Mouse (Mus musculus) layer of hippocampus, adult 11-12 months (tissue): ENCODE data around the gene Vac14.

Experiments used
- DNase-seq: peaks from one replicate; pipeline ENCODE4 v3.0.0; 2022; ENCODE audit warnings: low spot score

Gene Vac14

DNA sequence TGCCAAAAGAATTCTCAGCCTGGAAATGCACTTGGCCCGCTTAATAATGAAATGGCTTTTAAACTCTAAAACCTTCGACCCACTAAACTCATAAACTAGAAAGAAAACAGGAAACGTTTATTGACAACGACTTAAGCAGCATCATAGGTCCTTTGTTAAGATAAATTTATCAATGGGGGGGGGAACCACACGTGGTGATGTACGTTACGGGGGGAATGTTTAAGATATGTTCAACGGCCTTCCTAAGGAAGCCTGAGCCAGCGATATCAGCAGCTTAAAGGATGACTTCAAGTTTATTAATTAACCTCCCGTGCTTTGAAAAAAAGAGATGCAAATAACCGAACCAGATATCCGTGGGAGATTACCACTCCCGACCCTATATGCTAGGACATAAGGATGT is 131.9 kb downstream of the Vac14 start:
- no peak for DNase-seq

DNA sequence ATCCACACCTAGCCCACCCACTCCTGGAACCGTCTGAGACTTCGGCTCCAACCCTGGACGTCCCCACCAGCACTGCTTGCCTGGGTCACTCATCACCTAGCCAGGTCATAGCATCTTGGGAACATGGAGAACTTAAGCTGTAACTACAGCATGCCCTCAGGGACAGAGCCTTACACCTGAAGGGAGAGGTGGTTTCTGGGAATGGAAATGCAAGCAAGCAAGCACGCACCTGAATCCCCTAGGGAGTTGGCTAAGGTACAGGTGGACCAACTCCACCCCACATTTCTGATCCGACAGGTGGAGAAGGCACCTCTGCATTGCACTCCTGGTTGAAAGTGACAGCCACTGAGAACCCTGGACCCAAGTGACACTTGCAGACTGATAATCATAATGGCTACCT is 133.1 kb downstream of the Vac14 start:
- no peak for DNase-seq

DNA sequence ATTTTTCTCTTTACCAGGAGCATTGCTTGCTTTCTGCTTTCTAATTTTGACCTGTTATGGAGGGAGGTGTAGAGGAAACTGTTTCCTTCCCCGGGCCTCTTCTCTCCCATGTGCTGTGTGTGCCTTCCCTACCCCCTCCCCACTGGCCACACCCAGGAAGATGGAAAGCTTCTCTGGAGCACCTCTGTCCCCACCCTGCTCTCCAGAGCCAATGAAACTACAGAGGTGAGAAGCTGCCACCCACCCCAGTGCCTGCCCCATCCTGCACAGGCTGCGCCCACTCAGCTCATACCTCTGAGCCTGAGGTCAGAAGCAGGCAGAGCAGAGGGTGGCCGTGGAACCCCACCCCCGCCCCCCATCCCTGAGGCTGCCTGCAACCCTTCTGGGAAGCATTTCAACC is 136.3 kb downstream of the Vac14 start:
- no peak for DNase-seq

DNA sequence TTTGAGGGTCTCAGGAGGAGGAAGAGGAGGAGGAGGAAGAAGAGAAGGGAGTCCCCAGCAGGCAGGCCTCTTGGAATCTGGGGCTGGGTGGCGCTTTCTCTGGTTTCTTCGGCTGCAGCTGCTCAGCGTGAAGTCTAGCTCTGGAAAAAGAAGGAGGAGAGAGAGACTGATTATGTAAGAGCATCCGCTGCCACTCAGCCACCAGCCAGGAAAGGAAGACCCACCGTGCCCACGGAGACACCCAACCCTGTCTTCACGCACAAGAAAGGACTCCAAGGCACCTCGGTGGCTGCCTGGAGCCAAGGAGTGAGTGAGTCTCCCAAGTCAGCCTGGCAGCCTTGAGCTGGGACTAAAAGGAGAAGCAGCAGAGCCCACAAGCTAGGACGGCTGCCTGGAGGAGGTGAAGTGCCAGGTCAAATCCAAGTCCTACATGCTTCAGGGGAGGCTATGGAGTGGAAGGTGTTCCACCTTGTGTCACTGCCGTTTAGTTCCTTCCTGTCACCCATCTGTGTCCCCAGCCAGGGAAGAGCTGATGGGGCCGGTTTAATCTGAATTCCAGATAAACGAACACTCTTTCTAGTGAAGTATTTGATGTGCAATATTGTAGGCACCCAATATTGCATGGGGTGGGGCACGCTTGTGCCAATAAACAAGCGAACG is 137.3 kb downstream of the Vac14 start:
- DNase-seq, result peak; percentile 52

DNA sequence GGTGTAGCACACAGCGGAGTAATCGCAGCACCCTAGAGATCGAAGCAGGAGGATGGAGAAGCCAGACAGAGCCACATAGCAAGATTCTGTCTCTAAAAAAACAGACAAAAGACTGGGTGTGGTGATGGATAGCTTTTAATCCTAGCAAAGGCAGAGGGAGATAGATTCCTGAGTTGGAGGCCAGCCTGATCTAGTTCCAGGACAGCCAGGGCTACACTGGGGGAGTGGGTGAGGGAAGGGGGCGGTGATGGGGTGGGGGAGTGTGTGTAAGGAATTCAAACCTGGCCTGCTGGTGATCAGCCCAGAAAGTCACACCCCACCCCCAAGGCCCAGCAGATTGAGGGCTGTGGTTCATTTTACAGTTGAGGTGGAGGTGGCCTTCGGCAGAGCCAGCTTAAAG is 137.8 kb downstream of the Vac14 start:
- no peak for DNase-seq

DNA sequence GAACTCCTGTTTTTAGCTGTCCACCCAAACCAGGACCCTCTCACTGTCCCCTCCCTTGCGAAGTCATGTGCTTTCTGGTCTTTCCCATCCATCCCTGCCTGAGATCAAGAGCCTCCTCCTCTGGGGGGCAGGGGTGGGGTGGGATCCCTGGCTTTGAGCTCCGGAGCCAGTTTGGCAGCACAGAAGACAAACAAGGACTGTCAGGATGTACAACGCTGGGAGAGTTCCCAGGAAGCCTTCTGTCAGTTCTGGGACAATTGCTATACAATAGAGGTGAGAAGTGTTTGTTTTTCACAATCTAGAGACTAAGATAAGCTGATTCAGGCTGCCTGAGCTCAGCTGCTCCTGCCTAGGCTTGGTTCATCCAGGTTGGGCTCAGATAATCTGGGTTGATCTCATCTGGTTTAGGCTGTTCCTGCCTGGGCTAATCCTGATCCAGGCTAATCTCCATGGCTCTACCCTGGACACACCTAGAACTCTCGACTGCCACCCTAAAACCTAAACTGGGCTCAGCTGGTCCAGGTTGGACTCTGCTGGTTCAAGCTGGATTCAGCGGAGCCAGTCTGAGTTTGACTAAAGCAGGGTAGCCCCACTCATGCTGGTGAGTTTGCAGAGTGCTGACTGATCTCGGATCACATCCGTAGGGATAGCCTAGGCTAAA is 142.0 kb downstream of the Vac14 start:
- no peak for DNase-seq

DNA sequence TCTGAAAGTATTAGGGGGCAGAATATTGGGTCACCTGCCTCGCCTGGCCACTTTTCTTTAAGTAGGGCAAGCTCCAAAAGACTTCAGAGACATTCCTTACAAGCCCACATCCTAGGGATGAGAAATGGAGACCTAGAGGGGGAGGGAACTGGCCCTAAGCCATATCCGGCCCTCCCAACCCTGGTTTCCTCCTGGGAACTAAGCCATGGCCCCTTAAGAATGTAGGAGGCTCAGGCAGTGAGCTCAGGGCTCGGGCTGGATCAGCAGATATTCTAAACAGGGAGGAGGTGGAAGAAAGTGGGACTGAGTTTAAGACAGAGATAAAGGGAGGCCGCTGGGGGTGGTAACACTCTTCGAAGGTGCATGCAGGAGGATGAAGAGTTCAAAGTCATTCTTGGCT is 142.8 kb downstream of the Vac14 start:
- no peak for DNase-seq

DNA sequence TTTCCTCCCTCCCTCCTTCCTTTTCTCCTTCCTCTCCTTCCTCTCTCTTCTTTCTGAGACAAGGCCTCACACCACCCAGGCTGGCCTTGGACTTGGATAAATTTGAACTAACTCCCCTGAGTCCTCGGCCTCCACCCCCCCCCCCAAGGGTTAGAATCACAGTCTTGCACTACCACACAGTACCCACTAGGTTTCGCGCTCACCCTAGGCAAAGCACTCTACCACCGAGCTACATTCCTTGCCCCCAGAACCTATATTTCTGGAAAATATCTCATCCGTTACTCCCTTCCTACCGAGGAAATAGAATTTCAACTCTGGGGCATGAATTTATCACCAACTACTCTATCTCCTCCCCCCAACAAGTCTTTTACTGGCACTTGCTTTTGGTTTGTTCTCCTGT is 143.6 kb downstream of the Vac14 start:
- no peak for DNase-seq

DNA sequence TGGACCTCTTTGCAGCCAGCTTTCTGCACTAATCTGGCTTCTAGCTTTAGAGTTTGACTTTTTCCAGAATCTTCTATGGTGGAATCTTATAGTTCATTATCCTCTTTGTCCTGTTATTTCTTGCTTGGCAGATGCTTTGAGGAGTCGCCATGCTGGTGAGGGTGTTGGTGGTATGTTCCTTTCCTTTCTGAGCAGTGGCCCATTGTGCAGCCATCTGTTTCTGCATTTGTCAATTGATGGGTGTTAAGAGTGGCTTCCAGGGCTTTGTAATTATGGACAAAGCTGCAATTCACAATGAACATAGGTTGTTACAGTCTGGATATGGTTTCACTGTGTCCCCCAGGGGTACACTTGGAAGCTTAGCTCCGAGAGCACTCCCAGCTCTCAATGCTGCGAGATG is 146.3 kb downstream of the Vac14 start:
- peak; percentile 41 for DNase-seq

DNA sequence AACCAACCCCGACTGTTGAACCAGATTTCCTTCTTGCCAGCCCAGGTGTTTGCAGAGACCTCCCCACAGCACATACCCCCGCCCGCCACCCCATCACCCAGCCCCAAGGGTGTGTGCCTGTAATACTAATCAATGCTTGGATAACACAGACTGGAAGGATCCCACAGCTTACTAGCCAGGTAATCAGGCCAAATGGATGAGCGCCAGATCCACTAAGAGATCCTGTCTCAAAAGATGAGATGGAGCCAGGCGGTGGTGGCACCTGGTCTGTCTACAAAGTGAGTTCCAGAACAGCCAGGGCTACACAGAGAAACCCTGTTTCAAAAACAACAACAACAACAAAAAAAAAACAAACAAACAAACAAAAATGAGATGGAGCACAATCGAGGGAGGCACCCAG is 148.9 kb downstream of the Vac14 start:
- no peak for DNase-seq
